Mouse (Mus musculus): ENCODE measurements around the gene Gadd45a. TPM values are rescaled to one million over a fixed set of nuclear protein-coding genes. Genes with fewer than 3 reads are reported as not detected.
A peak's percentile ranks its signal among the peaks of the same experiment; 100 is the strongest.
"Not testable (repeated sequence)": the region's sequence is repeated elsewhere in the genome, so short reads cannot be mapped to it uniquely, and the experiment has no call there.

The Gadd45a gene
- polyA plus RNA-seq, 1 experiment from 2014 or later: 28.3 TPM

DNA sequence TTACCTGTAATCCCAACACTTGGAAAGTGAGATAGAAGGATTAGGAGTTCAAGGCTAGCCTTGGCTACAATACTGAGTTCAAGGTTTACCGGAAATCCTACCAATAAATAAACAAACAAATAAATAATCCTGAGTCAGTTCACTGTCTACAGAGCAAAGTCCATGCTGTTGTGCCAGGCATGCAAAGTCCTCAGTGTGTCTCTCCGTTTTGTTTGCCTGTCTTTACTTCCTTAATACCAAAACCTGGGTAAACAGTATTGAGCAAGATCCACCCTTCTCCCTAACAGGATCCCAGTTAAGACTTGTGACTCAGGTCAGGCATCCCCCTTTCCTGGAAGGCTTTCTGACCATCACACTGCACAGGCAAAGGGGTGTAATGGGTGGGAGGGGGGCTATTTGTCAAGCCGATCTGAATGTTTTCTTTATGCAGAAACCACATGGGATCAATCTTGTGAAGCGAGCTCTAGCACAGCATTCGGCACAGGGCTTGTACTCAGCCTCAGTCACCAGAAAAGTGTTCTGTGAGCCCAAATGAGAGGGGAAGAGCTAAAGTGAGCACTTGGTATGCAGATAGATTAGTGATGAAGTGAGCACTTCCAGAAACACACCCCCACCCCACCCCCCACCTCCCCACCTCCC lies 7.8 kb downstream of the Gadd45a start:
- Histone ChIP-seq H3K27me3 (no peaks in the 10 kb centered on the region), H3K27ac (replicated peaks) (no peak overlapping the region), H3K4me3 (no peak overlapping the region), H3K36me3 (no peaks in the 10 kb centered on the region), H3K4me2 (no peak overlapping the region), H3K9ac (no peak overlapping the region), H3K9me3 (no peaks in the 10 kb centered on the region), H3K4me1 (replicated peaks) (peaks cover 13% of the 10 kb centered on the region)
- WGBS: 29% methylated on average over 5 of the region's 5 CpGs
- ATAC-seq (ENCODE audit: low read depth): peak; percentile 46; the same call in 1 of the 2 replicates

GRCm38 (mm10) chr6:67027438-67028142 lies 9.7 kb downstream of the Gadd45a start:
- Histone ChIP-seq H3K27me3 (no peaks in the 10 kb centered on the region), H3K27ac (replicated peaks) (no peak overlapping the region)
- 77% methylated on average over 9 of the region's 9 CpGs for WGBS

DNA sequence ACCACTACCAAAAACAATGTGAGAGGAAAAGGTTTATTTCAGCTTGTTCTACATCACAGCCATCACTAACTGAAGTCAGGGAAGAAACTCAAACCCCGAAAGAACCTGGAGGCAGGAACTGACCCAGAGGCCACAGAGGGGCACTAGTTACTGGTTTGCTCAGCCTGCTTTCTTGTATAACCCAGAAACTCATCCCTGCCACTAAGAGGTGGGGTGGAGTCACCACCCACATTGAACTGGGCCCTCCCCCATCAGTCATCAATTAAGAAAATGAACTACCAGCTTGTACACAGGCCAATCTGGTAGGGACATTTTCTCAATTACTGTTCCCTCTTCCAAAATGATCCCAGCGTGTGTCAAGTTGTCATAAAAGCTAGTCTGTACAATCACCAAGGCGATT lies 10.6 kb downstream of the Gadd45a start:
- no peak overlapping the region for H3K4me3 ChIP-seq
- H3K4me2 ChIP-seq: no peak overlapping the region
- no peaks in the 10 kb centered on the region for H3K36me3 ChIP-seq
- H3K9ac ChIP-seq: no peak overlapping the region
- H3K27ac ChIP-seq (replicated peaks): no peak overlapping the region
- no peak for ATAC-seq (ENCODE audit: low read depth)
- no peaks in the 10 kb centered on the region for H3K9me3 ChIP-seq
- 63% methylated on average over 3 of the region's 3 CpGs for WGBS
- peaks cover 9% of the 10 kb centered on the region for H3K4me1 ChIP-seq (replicated peaks)
- no peaks in the 10 kb centered on the region for H3K27me3 ChIP-seq

More at GRCm38 (mm10) chr6:67027438-67028142, 9.7 kb downstream of the Gadd45a start:
- no peak for ATAC-seq (ENCODE audit: low read depth)
- H3K4me1 ChIP-seq (replicated peaks): peaks cover 9% of the 10 kb centered on the region
- H3K4me3 ChIP-seq: no peak overlapping the region
- H3K4me2 ChIP-seq: no peak overlapping the region
- no peaks in the 10 kb centered on the region for H3K9me3 ChIP-seq
- no peak overlapping the region for H3K9ac ChIP-seq
- no peaks in the 10 kb centered on the region for H3K36me3 ChIP-seq

- Histone ChIP-seq H3K4me3 (no peak overlapping the region), H3K9ac (no peak overlapping the region), H3K27ac (replicated peaks) (no peak overlapping the region), H3K4me2 (no peak overlapping the region), H3K9me3 (no peaks in the 10 kb centered on the region), H3K36me3 (no peaks in the 10 kb centered on the region), H3K27me3 (no peaks in the 10 kb centered on the region), H3K4me1 (replicated peaks) (no peaks in the 10 kb centered on the region)
- ATAC-seq (ENCODE audit: low read depth): 0 out of 2 replicates have a peak, but pooled peaks have one; percentile 27
- WGBS: 43% methylated on average over 4 of the region's 4 CpGs
Observed at GRCm38 (mm10) chr6:67023729-67024128, 13.5 kb downstream of the Gadd45a start.

- H3K4me2 ChIP-seq: no peak overlapping the region
- no peak overlapping the region for H3K27ac ChIP-seq (replicated peaks)
- H3K4me3 ChIP-seq: no peak overlapping the region
- H3K27me3 ChIP-seq: no peaks in the 10 kb centered on the region
- H3K4me1 ChIP-seq (replicated peaks): no peaks in the 10 kb centered on the region
- no peaks in the 10 kb centered on the region for H3K36me3 ChIP-seq
- 82% methylated on average over 5 of the region's 5 CpGs for WGBS
- H3K9me3 ChIP-seq: no peaks in the 10 kb centered on the region
- ATAC-seq (ENCODE audit: low read depth): no peak
- H3K9ac ChIP-seq: no peak overlapping the region
Observed at GRCm38 (mm10) chr6:67021308-67021707, 15.9 kb downstream of the Gadd45a start.

- ATAC-seq (ENCODE audit: low read depth); H3K4me2 ChIP-seq; H3K4me3 ChIP-seq; H3K9ac ChIP-seq; H3K9me3 ChIP-seq; H3K27ac ChIP-seq (replicated peaks); H3K36me3 ChIP-seq; H3K27me3 ChIP-seq; H3K4me1 ChIP-seq (replicated peaks): not testable (repeated sequence)
- WGBS: 85% methylated on average over 7 of the region's 7 CpGs
Observed at GRCm38 (mm10) chr6:67019001-67019400, 18.3 kb downstream of the Gadd45a start.

DNA sequence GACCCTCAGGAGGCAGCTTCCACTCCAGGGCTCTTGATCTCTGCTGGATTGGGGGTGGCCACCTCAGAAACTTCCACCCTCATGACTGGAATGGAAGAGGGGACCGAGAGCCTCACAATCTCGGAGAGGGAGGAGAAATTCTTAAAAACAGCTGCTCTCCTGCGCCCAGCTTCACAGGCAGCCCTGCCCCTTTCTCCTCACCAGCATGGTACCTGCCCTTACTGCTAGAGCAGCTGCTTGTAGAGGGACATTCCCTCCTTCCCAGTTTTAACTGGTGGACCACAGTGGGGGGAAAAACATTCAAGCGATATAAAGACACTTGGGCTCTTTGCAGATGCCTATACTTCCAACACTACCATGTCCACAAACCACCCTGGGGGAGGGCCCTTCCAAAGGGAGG lies 18.9 kb downstream of the Gadd45a start:
- no peaks in the 10 kb centered on the region for H3K4me1 ChIP-seq (replicated peaks)
- WGBS: 68% methylated on average over 4 of the region's 4 CpGs
- H3K27ac ChIP-seq (replicated peaks): no peak overlapping the region
- no peaks in the 10 kb centered on the region for H3K9me3 ChIP-seq
- H3K4me3 ChIP-seq: no peak overlapping the region
- ATAC-seq (ENCODE audit: low read depth): no peak
- H3K9ac ChIP-seq: no peak overlapping the region
- no peak overlapping the region for H3K4me2 ChIP-seq
- H3K27me3 ChIP-seq: no peaks in the 10 kb centered on the region
- H3K36me3 ChIP-seq: no peaks in the 10 kb centered on the region

DNA sequence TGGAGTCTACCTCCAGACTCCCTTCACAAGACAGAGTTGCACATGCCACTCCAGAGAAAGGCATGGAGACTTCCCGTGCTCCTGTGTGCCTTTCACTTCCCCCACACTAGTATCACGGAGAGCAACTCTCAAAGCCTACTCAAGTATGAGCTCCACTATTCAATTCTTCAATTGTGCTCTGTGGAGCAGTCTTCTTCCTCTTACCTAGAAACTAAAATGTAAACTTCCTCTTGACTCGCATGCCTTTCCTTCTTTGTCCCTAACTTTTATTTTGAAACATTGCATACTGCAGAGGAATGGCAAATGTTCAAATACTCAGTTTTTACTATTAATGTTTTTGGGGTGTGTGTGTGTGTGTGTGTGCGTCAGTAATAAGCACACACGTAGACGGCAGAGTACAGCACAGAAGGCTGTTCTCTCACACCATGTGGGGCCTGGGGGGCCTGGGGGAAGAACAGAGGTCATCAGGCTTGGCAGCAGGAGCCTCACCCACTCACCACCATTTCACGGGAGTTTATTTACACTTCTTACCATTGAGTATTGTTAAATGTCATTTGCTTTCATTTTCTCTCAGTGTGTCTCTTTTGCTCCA lies 20.6 kb downstream of the Gadd45a start:
- Histone ChIP-seq H3K27ac (replicated peaks) (no peak overlapping the region), H3K27me3 (no peaks in the 10 kb centered on the region), H3K36me3 (no peaks in the 10 kb centered on the region), H3K4me2 (no peak overlapping the region), H3K4me3 (no peak overlapping the region), H3K4me1 (replicated peaks) (no peaks in the 10 kb centered on the region), H3K9me3 (no peaks in the 10 kb centered on the region), H3K9ac (no peak overlapping the region)
- no peak for ATAC-seq (ENCODE audit: low read depth)
- 68% methylated on average over 7 of the region's 7 CpGs for WGBS

- Histone ChIP-seq H3K27me3 (no peaks in the 10 kb centered on the region), H3K9ac (no peak overlapping the region), H3K4me2 (no peak overlapping the region), H3K9me3 (no peaks in the 10 kb centered on the region), H3K36me3 (no peaks in the 10 kb centered on the region), H3K4me3 (no peak overlapping the region), H3K4me1 (replicated peaks) (peaks cover 3% of the 10 kb centered on the region; the same call in 1 of the 2 replicates), H3K27ac (replicated peaks) (no peak overlapping the region)
- WGBS: 81% methylated on average over 8 of the region's 8 CpGs
- ATAC-seq (ENCODE audit: low read depth): no peak
Observed at GRCm38 (mm10) chr6:67015739-67016519, 21.3 kb downstream of the Gadd45a start.

GRCm38 (mm10) chr6:67014679-67015075 lies 22.6 kb downstream of the Gadd45a start:
- Histone ChIP-seq H3K4me2 (no peak overlapping the region), H3K9ac (no peak overlapping the region), H3K4me1 (replicated peaks) (peaks cover 15% of the 10 kb centered on the region), H3K36me3 (no peaks in the 10 kb centered on the region), H3K27ac (replicated peaks) (no peak overlapping the region), H3K27me3 (no peaks in the 10 kb centered on the region), H3K9me3 (no peaks in the 10 kb centered on the region), H3K4me3 (no peak overlapping the region)
- 93% methylated on average over 1 of the region's 1 CpGs for WGBS
- no peak for ATAC-seq (ENCODE audit: low read depth)

DNA sequence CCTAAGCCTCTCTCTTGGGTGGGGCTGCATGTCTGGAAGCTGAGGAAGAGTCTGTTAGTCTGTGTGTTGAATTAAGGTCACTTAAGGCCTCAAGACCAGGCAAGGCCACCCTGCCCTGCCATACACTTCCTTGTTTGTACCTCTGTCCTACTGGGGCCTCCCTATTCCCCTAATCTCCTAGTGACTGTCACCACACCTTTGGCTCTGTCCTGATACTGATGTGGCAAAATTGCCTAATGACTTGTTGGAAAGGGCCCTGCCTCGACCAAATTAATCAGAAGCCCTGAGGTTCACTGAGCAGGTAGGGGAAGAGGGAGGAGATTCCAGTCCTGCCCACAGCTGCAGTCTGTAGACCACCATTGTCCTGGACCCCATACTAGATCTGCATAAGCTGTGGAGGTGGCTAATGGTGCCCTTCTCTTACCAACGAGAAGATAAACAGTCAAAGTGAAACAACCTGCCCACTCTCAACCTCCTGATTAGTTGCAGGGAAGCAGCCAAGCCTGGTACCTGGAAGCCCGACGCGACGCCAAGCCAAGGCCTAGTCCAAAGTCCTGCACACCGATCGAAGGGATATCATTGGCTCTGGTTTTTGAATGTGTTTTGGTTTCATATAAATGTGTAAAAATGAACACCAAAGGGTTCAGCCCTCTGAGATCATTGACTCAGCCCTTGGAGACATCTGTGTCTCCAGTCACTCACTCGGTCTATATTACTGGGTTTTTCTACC lies 23.1 kb downstream of the Gadd45a start:
- peaks cover 16% of the 10 kb centered on the region for H3K4me1 ChIP-seq (replicated peaks)
- H3K9me3 ChIP-seq: no peaks in the 10 kb centered on the region
- H3K4me2 ChIP-seq: no peak overlapping the region
- no peaks in the 10 kb centered on the region for H3K36me3 ChIP-seq
- H3K4me3 ChIP-seq: no peak overlapping the region
- H3K9ac ChIP-seq: no peak overlapping the region
- no peak overlapping the region for H3K27ac ChIP-seq (replicated peaks)
- ATAC-seq (ENCODE audit: low read depth): no peak
- WGBS: 92% methylated on average over 9 of the region's 9 CpGs
- no peaks in the 10 kb centered on the region for H3K27me3 ChIP-seq
